Mouse (Mus musculus): ENCODE results near the gene Card19. TPM values are rescaled to one million over a fixed set of nuclear protein-coding genes. Genes with fewer than 3 reads are reported as not detected.
A peak's percentile ranks its signal among the peaks of the same experiment; 100 is the strongest.

Gene Card19
- polyA plus RNA-seq, 1 experiment, result 22.0 TPM

GRCm38 (mm10) chr13:49172335-49172734 is 43.5 kb downstream of the Card19 start:
- H3K27ac ChIP-seq (ENCODE audit: control insufficient read depth, insufficient read depth, low read depth, low read length), result no peak overlapping the region
- TF ChIP-seq POLR2A (IDR thresholded peaks at IDR 0.05; ENCODE audit: control insufficient read depth, low read depth, low read length) (no peak), CTCF (IDR thresholded peaks at IDR 0.05; ENCODE audit: control insufficient read depth, insufficient read depth, insufficient replicate concordance, low read depth, low read length) (no peak)
- peaks cover 25% of the 10 kb centered on the region for H3K4me1 ChIP-seq (ENCODE audit: control insufficient read depth, insufficient read depth, low read length)
- no peak overlapping the region for H3K4me3 ChIP-seq (ENCODE audit: control insufficient read depth, low read depth, low read length)
- no peaks in the 10 kb centered on the region for H3K27me3 ChIP-seq (ENCODE audit: control insufficient read depth, insufficient read depth, low read length)
- H3K36me3 ChIP-seq (ENCODE audit: control insufficient read depth, insufficient read depth, low read length), result no peaks in the 10 kb centered on the region

- Histone ChIP-seq H3K4me3 (ENCODE audit: control insufficient read depth, low read depth, low read length) (no peak overlapping the region), H3K27ac (ENCODE audit: control insufficient read depth, insufficient read depth, low read depth, low read length) (no peak overlapping the region), H3K27me3 (ENCODE audit: control insufficient read depth, insufficient read depth, low read length) (no peaks in the 10 kb centered on the region), H3K4me1 (ENCODE audit: control insufficient read depth, insufficient read depth, low read length) (peaks cover 25% of the 10 kb centered on the region), H3K36me3 (ENCODE audit: control insufficient read depth, insufficient read depth, low read length) (no peaks in the 10 kb centered on the region)
- no peak for TF ChIP-seq CTCF (IDR thresholded peaks at IDR 0.05; ENCODE audit: control insufficient read depth, insufficient read depth, insufficient replicate concordance, low read depth, low read length)
- no peak for TF ChIP-seq POLR2A (IDR thresholded peaks at IDR 0.05; ENCODE audit: control insufficient read depth, low read depth, low read length)
Measured at GRCm38 (mm10) chr13:49171729-49172128, 44.1 kb downstream of the Card19 start.

GRCm38 (mm10) chr13:49170623-49171022 is 45.2 kb downstream of the Card19 start:
- no peaks in the 10 kb centered on the region for H3K27me3 ChIP-seq (ENCODE audit: control insufficient read depth, insufficient read depth, low read length)
- H3K27ac ChIP-seq (ENCODE audit: control insufficient read depth, insufficient read depth, low read depth, low read length), result peak overlapping the region; percentile 59
- peaks cover 25% of the 10 kb centered on the region for H3K4me1 ChIP-seq (ENCODE audit: control insufficient read depth, insufficient read depth, low read length)
- H3K4me3 ChIP-seq (ENCODE audit: control insufficient read depth, low read depth, low read length), result no peak overlapping the region
- TF ChIP-seq CTCF (IDR thresholded peaks at IDR 0.05; ENCODE audit: control insufficient read depth, insufficient read depth, insufficient replicate concordance, low read depth, low read length) (no peak), POLR2A (IDR thresholded peaks at IDR 0.05; ENCODE audit: control insufficient read depth, low read depth, low read length) (no peak)
- no peaks in the 10 kb centered on the region for H3K36me3 ChIP-seq (ENCODE audit: control insufficient read depth, insufficient read depth, low read length)

GRCm38 (mm10) chr13:49169448-49170207 is 46.2 kb downstream of the Card19 start:
- Histone ChIP-seq H3K27ac (ENCODE audit: control insufficient read depth, insufficient read depth, low read depth, low read length) (peak overlapping the region; percentile 23; the same call in 1 of the 2 replicates), H3K4me1 (ENCODE audit: control insufficient read depth, insufficient read depth, low read length) (peaks cover 25% of the 10 kb centered on the region), H3K4me3 (ENCODE audit: control insufficient read depth, low read depth, low read length) (no peak overlapping the region), H3K27me3 (ENCODE audit: control insufficient read depth, insufficient read depth, low read length) (no peaks in the 10 kb centered on the region), H3K36me3 (ENCODE audit: control insufficient read depth, insufficient read depth, low read length) (no peaks in the 10 kb centered on the region)
- TF ChIP-seq CTCF (IDR thresholded peaks at IDR 0.05; ENCODE audit: control insufficient read depth, insufficient read depth, insufficient replicate concordance, low read depth, low read length), result peak; percentile 98
- no peak for TF ChIP-seq POLR2A (IDR thresholded peaks at IDR 0.05; ENCODE audit: control insufficient read depth, low read depth, low read length)

GRCm38 (mm10) chr13:49167081-49167480 is 48.8 kb downstream of the Card19 start:
- H3K27ac ChIP-seq (ENCODE audit: control insufficient read depth, insufficient read depth, low read depth, low read length), result no peak overlapping the region
- H3K36me3 ChIP-seq (ENCODE audit: control insufficient read depth, insufficient read depth, low read length), result no peaks in the 10 kb centered on the region
- H3K4me1 ChIP-seq (ENCODE audit: control insufficient read depth, insufficient read depth, low read length), result peaks cover 17% of the 10 kb centered on the region
- TF ChIP-seq POLR2A (IDR thresholded peaks at IDR 0.05; ENCODE audit: control insufficient read depth, low read depth, low read length), result no peak
- TF ChIP-seq CTCF (IDR thresholded peaks at IDR 0.05; ENCODE audit: control insufficient read depth, insufficient read depth, insufficient replicate concordance, low read depth, low read length), result no peak
- H3K4me3 ChIP-seq (ENCODE audit: control insufficient read depth, low read depth, low read length), result no peak overlapping the region
- H3K27me3 ChIP-seq (ENCODE audit: control insufficient read depth, insufficient read depth, low read length), result no peaks in the 10 kb centered on the region

- Histone ChIP-seq H3K27ac (ENCODE audit: control insufficient read depth, insufficient read depth, low read depth, low read length) (no peak overlapping the region), H3K27me3 (ENCODE audit: control insufficient read depth, insufficient read depth, low read length) (no peaks in the 10 kb centered on the region), H3K4me3 (ENCODE audit: control insufficient read depth, low read depth, low read length) (no peak overlapping the region), H3K4me1 (ENCODE audit: control insufficient read depth, insufficient read depth, low read length) (no peaks in the 10 kb centered on the region), H3K36me3 (ENCODE audit: control insufficient read depth, insufficient read depth, low read length) (no peaks in the 10 kb centered on the region)
- TF ChIP-seq CTCF (IDR thresholded peaks at IDR 0.05; ENCODE audit: control insufficient read depth, insufficient read depth, insufficient replicate concordance, low read depth, low read length), result no peak
- TF ChIP-seq POLR2A (IDR thresholded peaks at IDR 0.05; ENCODE audit: control insufficient read depth, low read depth, low read length), result no peak
Measured at GRCm38 (mm10) chr13:49163645-49164044, 52.2 kb downstream of the Card19 start.

- Histone ChIP-seq H3K27ac (ENCODE audit: control insufficient read depth, insufficient read depth, low read depth, low read length) (no peak overlapping the region), H3K36me3 (ENCODE audit: control insufficient read depth, insufficient read depth, low read length) (no peaks in the 10 kb centered on the region), H3K27me3 (ENCODE audit: control insufficient read depth, insufficient read depth, low read length) (no peaks in the 10 kb centered on the region), H3K4me3 (ENCODE audit: control insufficient read depth, low read depth, low read length) (no peak overlapping the region), H3K4me1 (ENCODE audit: control insufficient read depth, insufficient read depth, low read length) (no peaks in the 10 kb centered on the region)
- TF ChIP-seq CTCF (IDR thresholded peaks at IDR 0.05; ENCODE audit: control insufficient read depth, insufficient read depth, insufficient replicate concordance, low read depth, low read length) (no peak), POLR2A (IDR thresholded peaks at IDR 0.05; ENCODE audit: control insufficient read depth, low read depth, low read length) (no peak)
Measured at GRCm38 (mm10) chr13:49162722-49163121, 53.1 kb downstream of the Card19 start.

Data from testis, adult 2 months (tissue).